Mouse (Mus musculus): ENCODE data around the gene Rnf166. TPM values are rescaled to one million over a fixed set of nuclear protein-coding genes. Genes with fewer than 3 reads are reported as not detected.

Rnf166 gene
- polyA plus RNA-seq, 1 experiment = 44.9 TPM

- H3K27me3 ChIP-seq (ENCODE audit: control insufficient read depth, insufficient read depth, low read length) = no peaks in the 10 kb centered on the region
- no peak for TF ChIP-seq CTCF (IDR thresholded peaks at IDR 0.05; ENCODE audit: extremely low read depth, insufficient read length, insufficient replicate concordance, low read depth, low read length)
- peak; percentile 29 for TF ChIP-seq POLR2A (IDR thresholded peaks at IDR 0.05; ENCODE audit: low read depth, low read length)
- WGBS = 2% methylated on average over 45 of the region's 45 CpGs
- peak within 1 kb of the TSS; percentile 93 for H3K4me3 ChIP-seq (ENCODE audit: low read depth, low read length)
- peaks cover 10% of the 10 kb centered on the region for H3K36me3 ChIP-seq (ENCODE audit: control insufficient read depth, insufficient read depth, low read length)
- peaks cover 15% of the 10 kb centered on the region for H3K4me1 ChIP-seq (ENCODE audit: control insufficient read depth, insufficient read depth, insufficient read length, low read length)
- H3K27ac ChIP-seq (ENCODE audit: insufficient read depth, low read depth, low read length) = peak within 1 kb of the TSS; percentile 85
Observed at GRCm38 (mm10) chr8:122432443-122433268, 43.2 kb downstream of the Rnf166 start, which contains the start of gene Cyba. TSS of gene Cyba (minus strand) at chr8:122432930.

GRCm38 (mm10) chr8:122431694-122432442 lies 44.0 kb downstream of the Rnf166 start:
- H3K4me1 ChIP-seq (ENCODE audit: control insufficient read depth, insufficient read depth, insufficient read length, low read length) = peaks cover 14% of the 10 kb centered on the region
- TF ChIP-seq POLR2A (IDR thresholded peaks at IDR 0.05; ENCODE audit: low read depth, low read length) (no peak), CTCF (IDR thresholded peaks at IDR 0.05; ENCODE audit: extremely low read depth, insufficient read length, insufficient replicate concordance, low read depth, low read length) (no peak)
- 19% methylated on average over 18 of the region's 18 CpGs for WGBS

GRCm38 (mm10) chr8:122430646-122431045 lies 45.2 kb downstream of the Rnf166 start:
- no peak overlapping the region for H3K4me3 ChIP-seq (ENCODE audit: low read depth, low read length)
- peaks cover 14% of the 10 kb centered on the region for H3K4me1 ChIP-seq (ENCODE audit: control insufficient read depth, insufficient read depth, insufficient read length, low read length)
- no peak for TF ChIP-seq POLR2A (IDR thresholded peaks at IDR 0.05; ENCODE audit: low read depth, low read length)
- TF ChIP-seq CTCF (IDR thresholded peaks at IDR 0.05; ENCODE audit: extremely low read depth, insufficient read length, insufficient replicate concordance, low read depth, low read length) = no peak
- H3K36me3 ChIP-seq (ENCODE audit: control insufficient read depth, insufficient read depth, low read length) = peaks cover 8% of the 10 kb centered on the region
- H3K27ac ChIP-seq (ENCODE audit: insufficient read depth, low read depth, low read length) = 0 out of 2 replicates have a peak overlapping the region, but pooled peaks have one; percentile 37
- 74% methylated on average over 3 of the region's 3 CpGs for WGBS
- H3K27me3 ChIP-seq (ENCODE audit: control insufficient read depth, insufficient read depth, low read length) = no peaks in the 10 kb centered on the region

More at GRCm38 (mm10) chr8:122431694-122432442, 44.0 kb downstream of the Rnf166 start:
- Histone ChIP-seq H3K27me3 (ENCODE audit: control insufficient read depth, insufficient read depth, low read length) (no peaks in the 10 kb centered on the region), H3K27ac (ENCODE audit: insufficient read depth, low read depth, low read length) (peak overlapping the region; percentile 85), H3K4me3 (ENCODE audit: low read depth, low read length) (peak overlapping the region; percentile 93), H3K36me3 (ENCODE audit: control insufficient read depth, insufficient read depth, low read length) (peaks cover 9% of the 10 kb centered on the region)

GRCm38 (mm10) chr8:122430058-122430636 lies 45.7 kb downstream of the Rnf166 start:
- no peak for TF ChIP-seq CTCF (IDR thresholded peaks at IDR 0.05; ENCODE audit: extremely low read depth, insufficient read length, insufficient replicate concordance, low read depth, low read length)
- TF ChIP-seq POLR2A (IDR thresholded peaks at IDR 0.05; ENCODE audit: low read depth, low read length) = no peak
- H3K4me3 ChIP-seq (ENCODE audit: low read depth, low read length) = no peak overlapping the region
- peaks cover 9% of the 10 kb centered on the region; the same call in 1 of the 2 replicates for H3K36me3 ChIP-seq (ENCODE audit: control insufficient read depth, insufficient read depth, low read length)
- peak overlapping the region; percentile 37; the same call in 1 of the 2 replicates for H3K27ac ChIP-seq (ENCODE audit: insufficient read depth, low read depth, low read length)
- no peaks in the 10 kb centered on the region for H3K27me3 ChIP-seq (ENCODE audit: control insufficient read depth, insufficient read depth, low read length)
- WGBS = 74% methylated on average over 10 of the region's 10 CpGs
- H3K4me1 ChIP-seq (ENCODE audit: control insufficient read depth, insufficient read depth, insufficient read length, low read length) = peaks cover 14% of the 10 kb centered on the region

GRCm38 (mm10) chr8:122428163-122428562 lies 47.7 kb downstream of the Rnf166 start:
- TF ChIP-seq CTCF (IDR thresholded peaks at IDR 0.05; ENCODE audit: extremely low read depth, insufficient read length, insufficient replicate concordance, low read depth, low read length) (no peak), POLR2A (IDR thresholded peaks at IDR 0.05; ENCODE audit: low read depth, low read length) (no peak)
- Histone ChIP-seq H3K27me3 (ENCODE audit: control insufficient read depth, insufficient read depth, low read length) (no peaks in the 10 kb centered on the region), H3K4me1 (ENCODE audit: control insufficient read depth, insufficient read depth, insufficient read length, low read length) (peaks cover 14% of the 10 kb centered on the region), H3K4me3 (ENCODE audit: low read depth, low read length) (no peak overlapping the region), H3K36me3 (ENCODE audit: control insufficient read depth, insufficient read depth, low read length) (peaks cover 13% of the 10 kb centered on the region; the same call in 1 of the 2 replicates), H3K27ac (ENCODE audit: insufficient read depth, low read depth, low read length) (no peak overlapping the region)
- 89% methylated on average over 9 of the region's 9 CpGs for WGBS

GRCm38 (mm10) chr8:122427607-122428006 lies 48.3 kb downstream of the Rnf166 start:
- Histone ChIP-seq H3K27ac (ENCODE audit: insufficient read depth, low read depth, low read length) (no peak overlapping the region), H3K27me3 (ENCODE audit: control insufficient read depth, insufficient read depth, low read length) (no peaks in the 10 kb centered on the region), H3K36me3 (ENCODE audit: control insufficient read depth, insufficient read depth, low read length) (peaks cover 13% of the 10 kb centered on the region; the same call in 1 of the 2 replicates), H3K4me3 (ENCODE audit: low read depth, low read length) (no peak overlapping the region), H3K4me1 (ENCODE audit: control insufficient read depth, insufficient read depth, insufficient read length, low read length) (peaks cover 9% of the 10 kb centered on the region)
- no peak for TF ChIP-seq POLR2A (IDR thresholded peaks at IDR 0.05; ENCODE audit: low read depth, low read length)
- no peak for TF ChIP-seq CTCF (IDR thresholded peaks at IDR 0.05; ENCODE audit: extremely low read depth, insufficient read length, insufficient replicate concordance, low read depth, low read length)
- 94% methylated on average over 7 of the region's 7 CpGs for WGBS

All from small intestine, adult 2 months (tissue).